Mouse (Mus musculus): ENCODE measurements around the gene Ryr2. TPM values are rescaled to one million over a fixed set of nuclear protein-coding genes. Genes with fewer than 3 reads are reported as not detected.

Ryr2 gene
- total and polyA plus RNA-seq, 3 experiments = 0.60 TPM; not detected in 2

- no peak for DNase-seq (ENCODE audit: low spot score)
- Histone ChIP-seq H3K9me3 (replicated peaks) (no peaks in the 10 kb centered on the region), H3K27me3 (ENCODE audit: insufficient read depth, low read length) (no peaks in the 10 kb centered on the region), H3K4me1 (ENCODE audit: insufficient read depth, low read depth, low read length) (no peaks in the 10 kb centered on the region), H3K36me3 (replicated peaks) (no peaks in the 10 kb centered on the region), H3K4me3 (ENCODE audit: low read depth, low read length) (no peak overlapping the region)
- no peak for TF ChIP-seq GATA2 (IDR thresholded peaks at IDR 0.05; ENCODE audit: borderline replicate concordance, low read depth, low read length)
- TF ChIP-seq POLR2AphosphoS5 (IDR thresholded peaks at IDR 0.05; ENCODE audit: insufficient replicate concordance, low read depth, low read length) = no peak
- TF ChIP-seq TAL1 (conservative IDR thresholded peaks at IDR 0.05; ENCODE audit: low read depth, low read length) = no peak
- TF ChIP-seq GATA1 (IDR thresholded peaks at IDR 0.05; ENCODE audit: borderline replicate concordance, low read length) = no peak
- TF ChIP-seq CTCF (IDR thresholded peaks at IDR 0.05; ENCODE audit: low read depth, low read length) = no peak
- ATAC-seq (ENCODE audit: extremely low read depth, insufficient number of reproducible peaks, low FRiP score, poor library complexity, severe bottlenecking) = no peak
These were observed 443.9 kb downstream of the Ryr2 start for GRCm38 (mm10) chr13:11662815-11663214.

GRCm38 (mm10) chr13:11644846-11645245, 461.9 kb downstream of the Ryr2 start:
- Histone ChIP-seq H3K4me1 (ENCODE audit: insufficient read depth, low read depth, low read length) (no peaks in the 10 kb centered on the region), H3K27me3 (ENCODE audit: insufficient read depth, low read length) (peaks cover 3% of the 10 kb centered on the region; the same call in 1 of the 2 replicates), H3K36me3 (replicated peaks) (no peaks in the 10 kb centered on the region), H3K4me3 (ENCODE audit: low read depth, low read length) (no peak overlapping the region), H3K9me3 (replicated peaks) (no peaks in the 10 kb centered on the region)
- TF ChIP-seq GATA2 (IDR thresholded peaks at IDR 0.05; ENCODE audit: borderline replicate concordance, low read depth, low read length) = no peak
- TF ChIP-seq POLR2AphosphoS5 (IDR thresholded peaks at IDR 0.05; ENCODE audit: insufficient replicate concordance, low read depth, low read length) = no peak
- no peak for DNase-seq (ENCODE audit: low spot score)
- ATAC-seq (ENCODE audit: extremely low read depth, insufficient number of reproducible peaks, low FRiP score, poor library complexity, severe bottlenecking) = no peak

GRCm38 (mm10) chr13:11636383-11636782, 470.4 kb downstream of the Ryr2 start:
- no peaks in the 10 kb centered on the region for H3K36me3 ChIP-seq (replicated peaks)
- DNase-seq (ENCODE audit: low spot score) = no peak
- H3K9me3 ChIP-seq (replicated peaks) = no peaks in the 10 kb centered on the region
- no peaks in the 10 kb centered on the region for H3K4me1 ChIP-seq (ENCODE audit: insufficient read depth, low read depth, low read length)
- no peak overlapping the region for H3K4me3 ChIP-seq (ENCODE audit: low read depth, low read length)
- H3K27me3 ChIP-seq (ENCODE audit: insufficient read depth, low read length) = no peaks in the 10 kb centered on the region
- no peak for ATAC-seq (ENCODE audit: extremely low read depth, insufficient number of reproducible peaks, low FRiP score, poor library complexity, severe bottlenecking)
- no peak for TF ChIP-seq TAL1 (conservative IDR thresholded peaks at IDR 0.05; ENCODE audit: low read depth, low read length)
- TF ChIP-seq CTCF (IDR thresholded peaks at IDR 0.05; ENCODE audit: low read depth, low read length) = no peak

- Histone ChIP-seq H3K9me3 (replicated peaks) (no peaks in the 10 kb centered on the region), H3K4me1 (ENCODE audit: insufficient read depth, low read depth, low read length) (no peaks in the 10 kb centered on the region), H3K27me3 (ENCODE audit: insufficient read depth, low read length) (no peaks in the 10 kb centered on the region), H3K4me3 (ENCODE audit: low read depth, low read length) (no peak overlapping the region), H3K36me3 (replicated peaks) (no peaks in the 10 kb centered on the region)
- no peak for TF ChIP-seq TAL1 (conservative IDR thresholded peaks at IDR 0.05; ENCODE audit: low read depth, low read length)
- TF ChIP-seq CTCF (IDR thresholded peaks at IDR 0.05; ENCODE audit: low read depth, low read length) = no peak
- TF ChIP-seq GATA2 (IDR thresholded peaks at IDR 0.05; ENCODE audit: borderline replicate concordance, low read depth, low read length) = no peak
- TF ChIP-seq GATA1 (IDR thresholded peaks at IDR 0.05; ENCODE audit: borderline replicate concordance, low read length) = no peak
- ATAC-seq (ENCODE audit: extremely low read depth, insufficient number of reproducible peaks, low FRiP score, poor library complexity, severe bottlenecking) (no peak), DNase-seq (ENCODE audit: low spot score) (no peak)
These were observed 482.2 kb downstream of the Ryr2 start for GRCm38 (mm10) chr13:11624513-11624912.

- DNase-seq (ENCODE audit: low spot score) (no peak), ATAC-seq (ENCODE audit: extremely low read depth, insufficient number of reproducible peaks, low FRiP score, poor library complexity, severe bottlenecking) (no peak)
- no peaks in the 10 kb centered on the region for H3K9me3 ChIP-seq (replicated peaks)
- TF ChIP-seq GATA1 (IDR thresholded peaks at IDR 0.05; ENCODE audit: borderline replicate concordance, low read length) = no peak
- TF ChIP-seq GATA2 (IDR thresholded peaks at IDR 0.05; ENCODE audit: borderline replicate concordance, low read depth, low read length) = no peak
- TF ChIP-seq TAL1 (conservative IDR thresholded peaks at IDR 0.05; ENCODE audit: low read depth, low read length) = no peak
- TF ChIP-seq POLR2AphosphoS5 (IDR thresholded peaks at IDR 0.05; ENCODE audit: insufficient replicate concordance, low read depth, low read length) = no peak
- TF ChIP-seq CTCF (IDR thresholded peaks at IDR 0.05; ENCODE audit: low read depth, low read length) = no peak
- H3K36me3 ChIP-seq (replicated peaks) = no peaks in the 10 kb centered on the region
- no peak overlapping the region for H3K4me3 ChIP-seq (ENCODE audit: low read depth, low read length)
- peaks cover 2% of the 10 kb centered on the region for H3K27me3 ChIP-seq (ENCODE audit: insufficient read depth, low read length)
- no peaks in the 10 kb centered on the region for H3K4me1 ChIP-seq (ENCODE audit: insufficient read depth, low read depth, low read length)
These were observed 511.3 kb downstream of the Ryr2 start for GRCm38 (mm10) chr13:11595431-11595830.

- Histone ChIP-seq H3K27me3 (ENCODE audit: insufficient read depth, low read length) (0 out of 2 replicates have a peak, but pooled peaks cover 2% of the 10 kb centered on the region), H3K36me3 (replicated peaks) (no peaks in the 10 kb centered on the region), H3K4me3 (ENCODE audit: low read depth, low read length) (no peak overlapping the region), H3K9me3 (replicated peaks) (no peaks in the 10 kb centered on the region), H3K4me1 (ENCODE audit: insufficient read depth, low read depth, low read length) (no peaks in the 10 kb centered on the region)
- no peak for DNase-seq (ENCODE audit: low spot score)
- no peak for ATAC-seq (ENCODE audit: extremely low read depth, insufficient number of reproducible peaks, low FRiP score, poor library complexity, severe bottlenecking)
- TF ChIP-seq TAL1 (conservative IDR thresholded peaks at IDR 0.05; ENCODE audit: low read depth, low read length) (no peak), POLR2AphosphoS5 (IDR thresholded peaks at IDR 0.05; ENCODE audit: insufficient replicate concordance, low read depth, low read length) (no peak), GATA2 (IDR thresholded peaks at IDR 0.05; ENCODE audit: borderline replicate concordance, low read depth, low read length) (no peak), CTCF (IDR thresholded peaks at IDR 0.05; ENCODE audit: low read depth, low read length) (no peak), GATA1 (IDR thresholded peaks at IDR 0.05; ENCODE audit: borderline replicate concordance, low read length) (no peak)
These were observed 521.5 kb downstream of the Ryr2 start for GRCm38 (mm10) chr13:11585283-11585682.

GRCm38 (mm10) chr13:11572552-11572951, 534.2 kb downstream of the Ryr2 start:
- TF ChIP-seq GATA2 (IDR thresholded peaks at IDR 0.05; ENCODE audit: borderline replicate concordance, low read depth, low read length) = no peak
- TF ChIP-seq TAL1 (conservative IDR thresholded peaks at IDR 0.05; ENCODE audit: low read depth, low read length) = no peak
- TF ChIP-seq POLR2AphosphoS5 (IDR thresholded peaks at IDR 0.05; ENCODE audit: insufficient replicate concordance, low read depth, low read length) = no peak
- no peak for TF ChIP-seq CTCF (IDR thresholded peaks at IDR 0.05; ENCODE audit: low read depth, low read length)
- no peak for TF ChIP-seq GATA1 (IDR thresholded peaks at IDR 0.05; ENCODE audit: borderline replicate concordance, low read length)
- H3K27me3 ChIP-seq (ENCODE audit: insufficient read depth, low read length) = no peaks in the 10 kb centered on the region

More at GRCm38 (mm10) chr13:11572552-11572951, 534.2 kb downstream of the Ryr2 start:
- Histone ChIP-seq H3K4me3 (ENCODE audit: low read depth, low read length) (no peak overlapping the region), H3K9me3 (replicated peaks) (no peaks in the 10 kb centered on the region), H3K4me1 (ENCODE audit: insufficient read depth, low read depth, low read length) (no peaks in the 10 kb centered on the region), H3K36me3 (replicated peaks) (no peaks in the 10 kb centered on the region)
- no peak for DNase-seq (ENCODE audit: low spot score)
- no peak for ATAC-seq (ENCODE audit: extremely low read depth, insufficient number of reproducible peaks, low FRiP score, poor library complexity, severe bottlenecking)

Measured in G1E (cell line).